Mouse (Mus musculus) yolk sac, embryonic 10.5 days (tissue): ENCODE results near the gene Sirt3.
A peak's percentile ranks its signal among the peaks of the same experiment; 100 is the strongest.

Experiments used
- DNase-seq: peaks from one replicate; pipeline ENCODE4 v3.0.0-alpha.2; 2017; ENCODE audit warnings: low spot score

Gene Sirt3

DNA sequence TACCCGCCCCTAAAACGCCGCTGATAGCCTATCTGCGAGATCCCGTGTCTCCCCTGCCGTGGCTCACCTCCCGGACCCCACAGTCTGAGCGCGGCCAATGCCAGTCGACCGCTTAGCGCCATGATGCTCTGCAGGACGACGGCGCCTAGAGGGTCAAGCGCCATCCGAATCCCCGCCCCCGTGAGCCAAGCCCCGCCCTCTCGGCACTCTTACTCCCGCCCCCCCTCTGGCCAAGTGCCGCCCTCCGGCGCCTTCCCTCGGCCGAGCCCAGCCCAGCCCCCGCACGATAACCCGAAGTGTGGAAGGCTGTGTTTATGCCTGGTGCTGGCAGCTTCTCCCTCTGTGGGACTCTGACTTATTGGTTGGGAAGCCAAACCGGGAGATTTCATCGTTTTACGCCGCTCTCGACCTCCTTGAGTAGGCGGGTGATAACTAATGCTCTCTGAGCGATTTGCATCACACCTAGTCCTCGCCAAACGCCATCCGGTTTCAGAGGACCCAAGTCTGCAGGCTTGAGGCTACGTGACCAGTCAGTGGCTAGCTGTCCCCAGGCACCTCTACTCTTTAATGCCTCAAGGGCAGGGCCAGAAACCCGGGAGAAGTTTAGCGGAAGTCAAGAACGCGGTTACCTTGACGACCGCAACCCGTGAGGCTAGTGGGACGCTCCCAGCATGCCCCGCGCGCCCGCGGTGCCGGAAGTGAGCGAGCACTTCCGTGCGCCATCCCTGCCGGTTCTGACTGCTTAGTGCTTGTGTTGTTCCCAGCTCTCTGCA, at the start of gene Sirt3, which contains the start of gene Psmd13:
Sirt3 (minus strand) TSS at position 614 of the 773 bp plus-strand sequence.
Psmd13 (plus strand) TSS at position 273 of the 773 bp plus-strand sequence.
- peak; percentile 91 for DNase-seq

DNA sequence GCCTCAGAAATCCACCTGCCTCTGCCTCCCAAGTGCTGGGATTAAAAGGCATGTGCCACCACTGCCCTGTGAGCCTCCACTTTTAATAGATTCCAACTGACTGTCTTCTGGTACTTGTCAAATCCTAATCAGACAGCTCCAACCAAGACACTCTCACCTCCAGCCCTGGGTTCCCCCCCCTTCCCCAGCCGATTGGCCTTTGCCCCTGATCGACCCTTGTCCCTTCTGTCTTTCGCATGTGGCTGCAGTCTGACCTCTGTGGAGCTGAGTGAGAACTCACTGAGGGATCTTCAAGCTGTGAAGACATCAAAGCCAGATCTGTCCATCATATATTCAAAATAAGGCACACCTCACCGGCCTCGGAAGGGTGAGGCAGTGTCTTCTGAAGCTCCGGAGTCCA, 45.1 kb upstream of the Sirt3 start:
- DNase-seq: peak; percentile 77

DNA sequence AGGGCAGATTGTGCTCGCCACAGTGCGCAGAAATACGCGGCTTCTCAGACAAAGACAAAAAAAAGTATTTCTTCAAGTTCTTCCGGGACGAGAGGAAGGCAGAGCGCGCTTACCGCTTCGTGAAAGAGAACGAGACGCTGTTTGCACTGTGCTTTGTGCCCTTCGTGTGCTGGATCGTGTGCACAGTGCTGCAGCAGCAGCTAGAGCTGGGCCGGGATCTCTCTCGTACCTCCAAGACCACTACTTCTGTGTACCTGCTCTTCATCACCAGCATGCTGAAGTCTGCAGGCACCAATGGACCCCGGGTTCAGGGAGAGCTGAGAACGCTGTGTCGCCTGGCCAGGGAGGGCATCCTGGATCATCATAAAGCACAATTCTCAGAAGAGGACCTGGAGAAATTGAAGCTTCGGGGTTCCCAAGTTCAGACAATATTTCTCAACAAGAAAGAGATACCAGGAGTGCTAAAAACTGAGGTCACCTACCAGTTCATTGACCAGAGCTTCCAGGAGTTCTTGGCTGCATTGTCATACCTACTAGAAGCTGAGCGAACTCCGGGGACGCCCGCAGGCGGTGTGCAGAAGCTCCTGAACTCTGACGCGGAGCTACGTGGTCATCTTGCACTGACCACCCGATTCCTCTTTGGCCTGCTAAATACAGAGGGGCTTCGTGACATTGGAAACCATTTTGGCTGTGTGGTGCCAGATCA, 41.1 kb upstream of the Sirt3 start:
- DNase-seq: no peak

DNA sequence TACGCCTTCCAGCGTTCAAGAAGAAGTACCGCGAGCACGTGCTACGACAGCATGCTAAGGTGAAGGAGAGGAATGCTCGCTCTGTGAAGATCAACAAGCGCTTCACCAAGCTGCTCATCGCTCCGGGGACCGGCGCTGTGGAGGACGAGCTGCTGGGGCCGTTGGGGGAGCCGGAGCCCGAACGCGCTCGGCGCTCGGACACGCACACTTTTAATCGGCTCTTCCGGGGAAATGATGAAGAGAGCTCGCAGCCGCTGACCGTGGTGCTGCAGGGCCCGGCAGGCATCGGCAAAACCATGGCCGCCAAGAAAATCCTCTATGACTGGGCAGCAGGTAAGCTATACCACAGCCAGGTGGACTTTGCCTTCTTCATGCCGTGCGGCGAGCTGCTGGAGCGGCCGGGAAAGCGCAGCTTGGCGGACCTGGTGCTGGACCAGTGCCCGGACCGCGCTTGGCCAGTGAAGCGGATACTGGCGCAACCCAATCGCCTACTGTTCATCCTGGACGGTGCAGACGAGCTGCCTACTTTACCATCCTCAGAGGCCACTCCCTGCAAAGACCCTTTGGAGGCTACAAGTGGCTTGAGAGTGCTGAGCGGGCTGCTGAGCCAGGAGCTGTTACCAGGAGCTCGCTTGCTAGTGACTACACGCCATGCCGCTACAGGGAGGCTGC, 40.4 kb upstream of the Sirt3 start:
- DNase-seq: peak; percentile 50

DNA sequence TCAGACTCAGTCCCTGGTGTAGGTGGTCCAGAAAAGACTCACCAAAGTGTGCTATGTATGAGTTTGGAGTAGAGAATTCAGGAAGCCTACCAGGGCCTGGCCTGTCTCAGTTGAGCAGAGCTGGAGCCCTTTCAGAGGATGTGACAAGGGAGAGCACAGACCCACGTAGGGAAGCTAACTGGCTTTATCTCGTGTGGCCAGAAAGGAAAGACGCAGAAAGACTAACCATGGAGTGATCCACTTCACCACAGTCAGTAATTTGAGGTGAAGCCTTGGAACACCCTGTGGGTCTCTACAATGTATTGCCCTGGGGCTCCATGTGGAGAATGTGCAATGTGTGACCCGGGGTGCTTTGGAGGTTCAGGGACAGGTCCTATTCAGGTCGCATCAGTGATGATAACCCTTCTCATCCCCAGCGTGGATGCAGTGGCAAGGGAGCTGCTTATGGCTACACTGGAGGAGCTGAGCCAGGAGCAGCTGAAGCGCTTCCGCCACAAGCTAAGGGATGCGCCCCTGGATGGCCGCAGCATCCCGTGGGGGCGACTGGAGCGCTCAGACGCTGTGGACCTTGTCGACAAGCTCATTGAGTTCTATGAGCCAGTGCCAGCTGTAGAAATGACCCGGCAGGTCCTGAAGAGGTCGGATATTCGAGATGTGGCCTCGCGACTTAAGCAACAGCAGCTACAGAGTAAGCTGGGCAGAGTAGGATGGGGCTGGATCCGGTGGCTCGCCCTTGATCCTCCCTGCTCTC, 39.3 kb upstream of the Sirt3 start:
- DNase-seq: no peak

DNA sequence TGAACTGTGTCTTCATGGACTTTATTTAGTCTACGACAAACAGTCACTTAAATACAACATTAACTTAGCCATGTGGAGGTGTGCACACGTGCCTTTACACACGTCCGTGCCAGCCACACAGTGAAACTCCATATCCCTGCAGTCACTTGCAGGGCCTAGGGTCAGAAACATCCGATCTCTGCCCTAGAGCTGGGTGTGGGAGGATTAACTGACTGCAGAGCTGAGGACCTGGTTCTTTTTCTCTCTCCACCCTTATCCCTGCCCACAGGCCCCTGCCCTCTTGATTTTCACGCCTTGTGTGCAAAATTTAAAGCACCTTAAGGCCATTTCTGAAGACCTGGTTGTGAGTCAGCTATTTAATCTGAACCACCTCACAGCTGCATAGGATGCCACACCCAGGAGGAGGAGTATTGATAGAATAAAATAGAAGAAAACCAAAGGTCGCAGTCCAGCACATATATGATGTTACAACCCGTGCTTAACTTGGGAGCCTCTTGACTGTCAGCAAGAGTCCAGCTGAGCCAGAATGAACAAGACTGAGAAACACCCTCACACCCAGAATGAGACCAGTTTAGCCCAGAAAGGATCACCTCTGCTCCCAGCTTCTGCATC, 38.4 kb upstream of the Sirt3 start, which contains the start of gene Nlrp6:
Nlrp6 (plus strand) TSS at position 485 of the 612 bp plus-strand sequence.
- no peak for DNase-seq

DNA sequence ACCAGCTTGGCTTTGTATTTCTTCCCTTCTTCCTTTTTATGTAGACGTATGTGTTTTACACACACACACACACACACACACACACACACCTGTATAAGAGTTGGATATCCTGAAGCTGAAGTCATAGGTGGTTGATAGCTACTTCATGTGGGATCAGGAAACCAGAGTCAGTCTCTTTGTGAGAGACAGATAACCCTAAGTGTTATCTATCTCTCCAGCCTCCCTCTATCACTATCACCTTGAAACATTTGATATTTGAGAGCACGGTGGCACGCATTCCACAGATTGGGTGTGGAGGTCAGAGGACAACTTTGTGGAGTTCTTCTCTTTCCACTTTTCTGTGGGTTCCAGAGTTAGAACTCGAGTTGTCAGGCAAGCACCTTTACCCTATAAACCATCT, 37.8 kb upstream of the Sirt3 start:
- no peak for DNase-seq

DNA sequence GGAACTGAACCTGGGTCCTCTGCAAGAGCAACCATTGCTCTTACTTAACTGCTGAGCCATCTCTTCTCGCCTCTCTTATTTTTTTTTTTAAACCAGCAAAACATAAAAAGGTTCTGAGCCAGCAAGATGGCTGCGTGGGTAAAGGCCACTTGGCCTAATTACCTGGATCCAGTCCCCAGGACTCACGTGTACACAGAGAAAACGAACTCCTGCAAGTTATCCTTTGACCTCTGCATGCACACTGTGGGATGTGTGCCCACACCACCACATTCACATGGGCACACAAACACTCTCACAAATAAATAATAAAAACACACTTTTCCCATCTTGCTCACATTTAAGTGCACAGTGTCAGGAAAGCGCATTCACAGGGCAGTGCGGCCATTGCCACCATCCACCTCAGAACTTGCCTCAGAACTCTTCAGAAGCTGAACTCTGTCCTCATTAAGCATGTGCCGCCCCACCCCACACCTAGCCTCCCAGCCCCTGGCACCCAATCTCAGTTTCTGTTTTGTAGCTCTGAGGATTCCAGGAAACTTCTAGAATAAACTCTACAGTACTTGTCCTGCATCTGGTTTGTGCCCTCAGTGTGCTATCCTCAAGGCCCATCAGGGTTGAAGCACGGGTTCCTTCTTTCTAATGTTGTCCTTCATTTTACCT, 32.1 kb upstream of the Sirt3 start:
- DNase-seq: no peak

DNA sequence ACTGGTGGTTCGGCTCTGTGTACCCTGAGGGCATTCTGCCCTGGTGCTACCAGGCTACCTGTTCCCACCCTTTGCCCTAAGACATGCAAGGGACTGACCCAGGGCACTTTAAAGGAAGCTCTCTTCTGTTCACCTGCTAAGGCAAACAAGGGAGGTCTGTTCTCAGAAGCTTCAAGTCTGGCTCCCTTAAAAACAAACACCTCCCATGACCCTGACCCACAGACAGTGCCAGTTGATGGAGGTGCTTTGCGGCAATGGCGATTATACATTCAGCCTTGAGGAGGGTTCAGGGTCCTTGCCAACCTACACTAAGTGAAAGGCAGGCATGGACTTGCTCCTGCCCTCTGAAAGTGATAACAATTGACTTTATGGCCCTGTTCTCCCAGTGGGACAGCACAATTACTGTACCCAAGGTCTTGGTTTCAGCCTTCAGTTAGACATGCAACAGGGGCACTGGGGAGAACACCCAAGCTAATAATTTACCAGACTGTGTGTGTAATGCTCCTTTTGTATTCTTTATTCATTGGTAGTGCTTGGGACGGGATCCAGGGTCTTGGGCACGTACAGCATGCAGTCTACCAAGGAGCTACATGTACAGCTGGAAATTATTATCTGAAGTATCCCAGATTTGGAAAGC, 30.9 kb upstream of the Sirt3 start:
- DNase-seq: peak; percentile 51

DNA sequence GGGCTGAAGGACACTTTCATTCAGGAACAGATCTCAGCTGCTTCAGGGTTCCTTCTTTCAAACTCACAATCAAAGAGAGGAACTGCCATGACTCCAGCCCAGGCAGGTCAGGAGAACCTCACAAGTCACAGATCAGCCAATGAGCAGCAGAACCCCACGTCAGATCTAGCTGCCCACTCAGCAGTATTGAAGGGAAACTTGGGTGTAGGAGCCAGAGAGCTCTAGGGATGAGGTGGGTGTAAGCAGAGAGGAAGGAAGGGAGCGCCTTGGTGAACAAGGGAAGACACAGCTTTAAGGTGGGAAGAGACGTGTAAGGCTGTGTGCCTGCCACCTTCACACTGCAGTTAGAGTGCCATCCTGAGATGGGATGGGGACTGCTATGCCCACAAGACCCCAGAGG, 30.2 kb upstream of the Sirt3 start:
- no peak for DNase-seq

DNA sequence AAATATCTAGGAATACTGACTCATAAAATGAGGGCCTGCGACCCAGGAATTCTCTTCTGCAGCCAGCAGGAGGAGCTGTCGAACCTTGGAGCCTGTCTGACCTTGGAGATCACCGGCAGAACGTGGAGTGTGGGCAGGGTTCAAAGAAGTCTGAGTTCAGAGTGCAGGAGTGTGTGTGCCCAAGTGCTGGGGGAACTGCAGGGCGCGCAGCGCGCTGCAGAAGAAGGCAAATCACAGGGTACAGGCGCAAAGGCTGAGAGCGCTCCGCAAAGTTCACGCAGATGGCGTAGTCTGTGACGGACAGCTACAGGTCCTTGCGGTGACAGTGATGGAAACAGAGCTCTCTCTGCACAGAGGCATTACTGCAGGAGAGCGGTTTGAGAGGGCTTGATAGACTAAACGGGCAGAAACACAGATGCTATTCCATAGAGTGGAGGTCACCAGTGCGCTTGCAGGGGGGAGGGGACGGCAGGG, 26.6 kb upstream of the Sirt3 start:
- DNase-seq: peak; percentile 84

DNA sequence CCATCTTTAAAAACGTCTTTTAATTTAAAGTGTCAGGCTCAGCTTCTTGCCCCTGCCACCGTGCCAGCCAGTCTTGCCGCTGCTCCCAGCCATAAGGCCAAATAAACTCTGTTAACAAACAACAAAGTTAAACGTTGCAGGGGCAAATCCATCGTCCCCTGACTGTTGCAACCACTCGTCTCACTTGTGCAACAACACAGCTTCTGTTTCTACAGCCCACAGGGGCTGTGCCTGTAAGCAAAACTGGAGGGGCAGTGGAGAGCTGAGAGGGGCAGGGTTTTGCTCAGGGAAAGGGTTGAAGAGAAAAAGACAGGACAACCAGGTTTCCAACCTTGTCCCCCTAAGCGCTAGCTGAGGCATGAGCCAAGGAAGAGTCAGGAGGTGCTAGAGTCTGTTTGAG, 26.1 kb upstream of the Sirt3 start:
- DNase-seq: no peak

DNA sequence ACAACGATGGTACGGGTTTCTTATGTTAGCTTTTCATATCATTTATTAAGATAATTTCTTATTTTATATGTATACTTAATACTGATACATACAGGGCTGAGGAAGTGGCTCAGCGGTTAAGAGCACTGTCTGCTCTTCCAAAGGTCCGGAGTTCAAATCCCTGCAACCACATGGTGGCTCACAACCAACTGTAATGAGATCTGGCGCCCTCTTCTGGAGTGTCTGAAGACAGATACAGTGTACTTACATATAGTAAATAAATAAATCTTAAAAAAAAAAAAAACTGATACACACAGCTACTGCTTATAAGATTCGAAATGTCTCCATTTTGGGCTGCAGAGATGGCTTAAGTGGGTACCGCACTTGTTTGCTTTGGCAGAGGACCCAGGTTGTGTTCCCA, 25.6 kb upstream of the Sirt3 start:
- no peak for DNase-seq

DNA sequence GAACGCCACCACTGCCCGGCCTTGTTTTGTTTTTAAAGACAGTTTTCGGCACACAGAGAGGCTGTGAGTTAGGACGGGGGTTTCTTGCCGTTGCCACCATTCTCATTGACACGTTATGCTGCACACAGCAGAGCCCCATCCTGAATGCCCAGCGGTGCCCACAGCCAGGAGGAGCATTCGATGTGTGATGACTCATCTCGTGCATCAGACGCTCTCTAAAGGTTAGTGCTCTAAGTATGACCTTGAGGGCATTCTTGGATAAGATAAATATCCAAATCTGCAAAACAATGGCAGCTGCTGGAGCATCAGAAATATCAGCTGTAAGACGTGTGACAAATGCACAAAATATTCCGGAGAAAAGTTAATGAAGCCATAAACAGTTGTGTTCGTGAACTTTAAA, 25.0 kb upstream of the Sirt3 start:
- no peak for DNase-seq

DNA sequence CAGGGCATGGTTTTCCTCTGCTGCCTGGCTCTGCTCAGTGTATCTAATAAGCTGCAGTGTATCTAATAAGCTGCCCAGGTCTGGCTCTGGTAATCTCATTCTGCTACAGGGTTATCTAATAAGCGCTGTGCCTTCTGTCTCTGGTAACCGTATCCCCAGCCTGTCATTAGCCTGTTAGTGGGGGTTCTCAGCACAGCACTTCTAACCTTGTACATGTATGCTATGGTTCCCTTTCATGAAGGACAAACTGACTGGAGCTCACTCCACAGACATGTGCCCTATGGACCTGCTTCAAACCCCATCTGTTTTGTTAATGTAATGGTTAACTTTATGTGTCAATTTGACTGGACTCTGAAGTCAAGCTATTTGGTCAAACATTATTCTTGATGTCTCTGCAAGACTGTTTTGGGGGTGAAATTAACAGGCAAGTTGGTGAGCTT, 23.6 kb upstream of the Sirt3 start:
- DNase-seq: peak; percentile 49

DNA sequence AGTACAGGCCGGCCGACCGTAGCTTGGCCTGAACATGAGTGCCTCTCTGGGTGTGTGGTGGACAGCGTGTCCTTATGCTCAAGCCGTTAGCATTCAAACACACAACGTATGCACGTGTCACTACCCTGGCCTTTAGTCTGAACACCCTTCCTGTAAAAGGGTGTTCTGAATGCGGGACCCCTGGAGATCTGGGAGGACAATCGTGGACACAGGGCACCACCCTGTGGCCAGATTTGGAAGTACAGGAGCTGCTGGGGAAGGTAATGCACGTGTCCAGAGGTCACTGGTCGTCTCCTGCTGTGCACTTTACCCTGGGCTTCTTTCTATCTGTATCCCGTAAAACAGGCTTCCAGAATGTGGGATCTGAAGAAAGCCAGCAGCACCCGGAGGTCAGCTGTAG, 21.1 kb upstream of the Sirt3 start:
- DNase-seq: peak; percentile 83

DNA sequence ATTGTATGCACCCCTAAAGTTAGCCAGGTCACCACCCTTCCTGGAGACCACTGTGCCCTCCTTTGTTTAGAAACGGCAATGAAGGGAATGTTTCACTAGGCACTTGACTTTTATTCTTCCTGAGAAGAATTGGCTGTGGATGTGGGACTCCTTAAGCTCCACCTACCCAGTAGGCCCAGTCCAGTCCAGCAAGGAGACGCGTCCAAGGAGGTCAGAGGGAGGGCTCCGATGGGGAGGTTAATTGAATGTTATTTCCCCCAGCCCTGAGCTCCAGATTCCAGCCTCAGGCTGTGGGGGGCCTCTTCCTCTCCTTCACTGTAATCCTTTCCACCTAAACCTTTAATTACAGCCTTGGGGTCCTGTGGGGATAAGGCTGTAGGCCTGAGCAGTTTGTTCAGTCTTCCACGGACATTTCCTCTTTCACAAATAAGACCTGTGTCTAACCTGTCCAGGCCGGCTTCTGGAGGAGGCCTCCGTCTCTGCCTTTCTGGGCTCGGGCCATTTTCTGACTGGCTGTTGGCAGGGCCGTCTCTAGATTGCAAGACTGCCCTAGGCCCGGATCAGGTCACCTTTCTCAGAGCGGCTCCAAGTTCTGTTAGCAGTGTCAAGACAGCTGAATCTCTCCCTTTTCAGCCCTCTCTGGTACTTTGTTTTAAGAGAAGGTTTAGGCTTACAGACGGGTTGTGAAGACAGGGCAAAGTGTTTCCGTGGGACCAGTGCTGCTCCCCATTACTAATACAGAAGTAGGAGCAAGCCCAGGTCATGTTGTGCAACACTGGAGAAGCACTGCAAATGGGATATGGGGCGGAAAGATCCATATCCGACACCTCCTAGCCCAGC, 20.1 kb upstream of the Sirt3 start:
- DNase-seq: no peak

DNA sequence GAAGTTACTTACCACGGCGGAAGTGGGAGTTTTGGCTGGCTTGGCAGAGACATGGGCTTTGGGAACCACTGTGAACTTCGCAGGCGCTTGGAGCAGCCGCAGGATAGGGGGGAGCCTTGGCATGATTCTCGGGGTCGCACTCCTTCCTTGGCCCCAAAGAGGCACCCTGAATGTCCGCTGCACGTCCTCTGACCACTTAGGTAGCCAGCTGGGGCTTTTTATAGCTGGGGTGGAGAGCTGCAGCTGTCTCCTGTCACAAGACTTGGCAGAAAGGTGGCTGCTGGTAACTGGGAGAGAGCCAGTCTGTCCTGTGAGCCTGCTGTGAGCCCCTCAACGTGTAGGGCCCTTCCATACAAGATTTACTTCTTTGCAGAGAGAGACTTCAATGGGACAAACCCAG, 18.1 kb upstream of the Sirt3 start, which contains the start of gene Cox8b:
Cox8b (minus strand) TSS at position 227 of the 400 bp plus-strand sequence.
- no peak for DNase-seq

DNA sequence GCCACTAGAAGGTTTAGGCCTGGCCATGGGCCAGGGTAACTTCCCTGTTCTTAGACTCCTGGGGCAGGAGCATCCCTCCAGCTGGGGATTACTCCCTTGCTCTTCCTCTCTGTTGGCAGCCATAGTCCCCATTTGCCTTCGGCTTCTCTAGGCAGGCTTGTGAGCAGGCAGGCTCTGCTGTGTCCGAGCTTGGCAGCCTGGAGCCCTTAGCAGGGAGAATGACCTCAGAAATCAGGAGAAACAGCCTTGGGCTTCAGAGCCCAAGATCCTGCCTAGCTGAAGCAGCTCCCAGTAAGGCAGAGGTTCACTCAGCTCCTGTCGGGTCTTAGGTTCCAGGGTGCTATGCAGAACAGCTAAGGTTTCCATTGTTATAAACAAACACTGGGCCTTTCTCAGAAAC, 17.0 kb upstream of the Sirt3 start:
- no peak for DNase-seq
